ENCODE assay signal across 10 mouse cellular contexts in the genomic region with DNA sequence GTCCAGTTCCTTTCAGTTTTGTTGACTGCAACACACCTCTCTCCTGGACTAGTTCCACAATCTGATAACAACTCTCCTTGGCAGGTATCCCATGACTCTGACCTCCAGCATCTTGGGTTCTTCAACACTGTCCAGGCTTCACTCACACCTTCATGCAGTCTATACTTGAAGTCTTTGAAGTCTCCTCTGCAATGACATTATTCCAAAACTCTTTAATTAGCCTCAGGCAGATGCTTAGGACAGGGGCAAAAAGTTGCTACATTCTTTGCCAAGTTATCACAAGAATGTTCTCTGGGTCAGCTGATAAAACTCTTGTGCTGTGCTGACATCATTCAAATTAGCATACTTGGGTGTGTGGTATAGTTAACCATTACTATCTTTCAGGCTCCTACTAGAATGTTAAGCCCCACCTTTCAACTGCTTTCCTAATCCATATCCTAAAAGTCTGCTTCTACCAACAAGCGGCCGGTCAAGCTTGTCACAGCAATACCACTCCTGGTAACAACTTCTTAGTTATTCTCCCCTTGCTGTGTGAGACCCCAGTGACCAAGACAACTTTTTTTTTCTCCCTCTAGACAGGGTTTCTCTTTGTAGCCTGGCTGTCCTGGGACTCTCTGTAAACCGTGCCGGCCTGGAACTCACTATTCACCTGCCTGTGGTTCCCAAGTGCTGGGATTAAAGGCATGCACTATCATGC. TPM values are rescaled to one million over a fixed set of nuclear protein-coding genes. Genes with fewer than 3 reads are reported as not detected.
DNase-seq lines count a peak whose midpoint lies in the region; ATAC-seq and TF ChIP-seq lines count a peak whose summit lies in the region.
"Had no signal": no experiment of that assay in that cellular context is flagged by ENCODE, and none has a peak within 500 bp of the region (broad histone marks: within the 10 kb centered on the region; RNA-seq: fewer than 3 reads in every experiment).

No protein-coding gene starts in this region.

- H3K9me3 ChIP-seq in stomach, embryonic 16.5 days (replicated peaks; ENCODE audit: control insufficient read depth, low read length): no peaks in the 10 kb centered on the region
- H3K9me3 ChIP-seq in midbrain, embryonic 15.5 days: no peaks in the 10 kb centered on the region
- H3K9me3 ChIP-seq in midbrain, postnatal 0 days (ENCODE audit: low read length): no peaks in the 10 kb centered on the region

- no peaks in the 10 kb centered on the region for H3K36me3 ChIP-seq in liver, adult 2 months (ENCODE audit: control insufficient read depth, insufficient read depth, low read length)
- no peaks in the 10 kb centered on the region for H3K36me3 ChIP-seq in stomach, embryonic 16.5 days (ENCODE audit: control insufficient read depth, insufficient read depth, low read length)
- no peaks in the 10 kb centered on the region for H3K36me3 ChIP-seq in midbrain, embryonic 15.5 days (replicated peaks)
- no peaks in the 10 kb centered on the region for H3K36me3 ChIP-seq in midbrain, postnatal 0 days (ENCODE audit: insufficient read depth, low read length)

- H3K27ac ChIP-seq in liver, adult 2 months (replicated peaks; ENCODE audit: insufficient read depth, low read depth, low read length): peak overlapping the region; percentile 64
- peak overlapping the region; percentile 64 for H3K27ac ChIP-seq in stomach, embryonic 16.5 days (ENCODE audit: low read length)
- no peak overlapping the region for H3K27ac ChIP-seq in midbrain, embryonic 15.5 days
- no peak overlapping the region for H3K27ac ChIP-seq in layer of hippocampus, adult 2 months
- H3K27ac ChIP-seq in midbrain, postnatal 0 days (ENCODE audit: low read depth, low read length): no peak overlapping the region

- H3K4me2 ChIP-seq in stomach, embryonic 16.5 days (ENCODE audit: low read depth, low read length): no peak overlapping the region
- no peak overlapping the region for H3K4me2 ChIP-seq in midbrain, embryonic 15.5 days
- no peak overlapping the region for H3K4me2 ChIP-seq in midbrain, postnatal 0 days (ENCODE audit: low read depth, low read length, poor library complexity, severe bottlenecking)

- peak; percentile 91 for DNase-seq in liver, adult 2 months (ENCODE audit: extremely low read depth, low read depth, low spot score)
- no peak for DNase-seq in liver
- DNase-seq in heart, adult 8-10 months (ENCODE audit: low spot score): peak; percentile 43
- peak; percentile 32 to 44 for DNase-seq in kidney, postnatal 36 days
- no peak for DNase-seq in layer of hippocampus, adult 2 months (ENCODE audit: low spot score in 2 of 2)
- no peak for DNase-seq in midbrain, postnatal 0 days (ENCODE audit: low spot score)
- DNase-seq: cerebellum, adult 8-10 months; gastrocnemius, postnatal 36 days had no signal

- peaks cover 22% of the 10 kb centered on the region for H3K79me2 ChIP-seq in liver, adult 2 months (ENCODE audit: control insufficient read depth, insufficient read depth, low read length)

- peaks cover 30% of the 10 kb centered on the region for H3K4me1 ChIP-seq in liver, adult 2 months (ENCODE audit: control insufficient read depth, insufficient read depth, low read length)
- peaks cover 31% of the 10 kb centered on the region for H3K4me1 ChIP-seq in stomach, embryonic 16.5 days (ENCODE audit: control insufficient read depth, insufficient read depth, low read length)
- H3K4me1 ChIP-seq in midbrain, embryonic 15.5 days: no peaks in the 10 kb centered on the region
- no peaks in the 10 kb centered on the region for H3K4me1 ChIP-seq in midbrain, postnatal 0 days (ENCODE audit: insufficient read depth, low read length)

- TF ChIP-seq POLR2A in liver, adult 2 months (IDR thresholded peaks at IDR 0.05; ENCODE audit: extremely low read depth, insufficient read depth, low read length): no peak

- ATAC-seq in stomach, embryonic 16.5 days (ENCODE audit: insufficient read depth, low FRiP score): peak; percentile 50; the same call in 1 of the 2 replicates
- ATAC-seq in midbrain, embryonic 15.5 days (replicated peaks): no peak
- ATAC-seq in midbrain, postnatal 0 days (ENCODE audit: low FRiP score): no peak

- no peak for TF ChIP-seq CTCF in liver, adult 2 months (IDR thresholded peaks at IDR 0.05; ENCODE audit: low read depth, low read length)
- TF ChIP-seq CTCF in layer of hippocampus, adult 2 months (conservative IDR thresholded peaks at IDR 0.05): no peak
- no peak for TF ChIP-seq CTCF in midbrain, postnatal 0 days (IDR thresholded peaks at IDR 0.05)

- no peaks in the 10 kb centered on the region for H3K27me3 ChIP-seq in liver, adult 2 months (ENCODE audit: control insufficient read depth, insufficient read depth, low read length)
- no peaks in the 10 kb centered on the region for H3K27me3 ChIP-seq in stomach, embryonic 16.5 days (ENCODE audit: control insufficient read depth, insufficient read depth, low read length)
- no peaks in the 10 kb centered on the region for H3K27me3 ChIP-seq in midbrain, embryonic 15.5 days (replicated peaks)
- no peaks in the 10 kb centered on the region for H3K27me3 ChIP-seq in midbrain, postnatal 0 days (ENCODE audit: insufficient read depth, low read length)

- no peak overlapping the region for H3K4me3 ChIP-seq in liver, adult 2 months (ENCODE audit: insufficient read depth, low read depth, low read length)
- no peak overlapping the region for H3K4me3 ChIP-seq in stomach, embryonic 16.5 days (replicated peaks; ENCODE audit: low read length)
- no peak overlapping the region for H3K4me3 ChIP-seq in midbrain, embryonic 15.5 days
- no peak overlapping the region for H3K4me3 ChIP-seq in layer of hippocampus, adult 2 months
- no peak overlapping the region for H3K4me3 ChIP-seq in midbrain, postnatal 0 days (ENCODE audit: low read depth, low read length)

- 22% methylated on average over 4 of the region's 4 CpGs for WGBS in liver, adult 2 months
- 64% methylated on average over 4 of the region's 4 CpGs for WGBS in stomach, embryonic 16.5 days
- 93% methylated on average over 4 of the region's 4 CpGs for WGBS in midbrain, embryonic 15.5 days
- WGBS in midbrain, postnatal 0 days: 94% methylated on average over 4 of the region's 4 CpGs

- H3K9ac ChIP-seq in liver, adult 2 months (ENCODE audit: low read depth, low read length): no peak overlapping the region
- H3K9ac ChIP-seq in stomach, embryonic 16.5 days (ENCODE audit: low read length): no peak overlapping the region
- H3K9ac ChIP-seq in midbrain, embryonic 15.5 days: no peak overlapping the region
- no peak overlapping the region for H3K9ac ChIP-seq in midbrain, postnatal 0 days (replicated peaks; ENCODE audit: low read length, poor library complexity, severe bottlenecking)

RNA-seq across cellular contexts. Expression of a gene that starts 13.8 kb away (rescaled TPM):
- 104 and 107 TPM in 2 replicates for total RNA-seq in liver, adult 2 months (2014; rRNA removed)
- polyA plus RNA-seq in liver, adult 2 months (2012; rRNA removed): 11.9 and 12.1 TPM in 2 replicates
- 100 to 1,000 TPM; 400 to 449 (median 432) TPM for total RNA-seq in heart, adult 8-10 months (2022)
- polyA plus RNA-seq in stomach, embryonic 16.5 days (2015; fragmentation: Nextera tagmentation; extraction: Ambion mirVana): 246 and 251 TPM in 2 replicates
- 195 and 199 TPM in 2 replicates for polyA plus RNA-seq in midbrain, embryonic 15.5 days (2015; fragmentation: Nextera tagmentation; extraction: Ambion mirVana)
- total RNA-seq in layer of hippocampus, adult 2 months (2021): 100 to 1,000 TPM; 418 to 439 TPM
- 144 and 189 TPM in 2 replicates for total RNA-seq in midbrain, postnatal 0 days (2014; rRNA removed)
- 200 and 204 TPM in 2 replicates for polyA plus RNA-seq in midbrain, postnatal 0 days (2015; fragmentation: Nextera tagmentation; extraction: Ambion mirVana)

Comparison
In these comparisons a context has a peak if more than half of its experiments do, and no peak if none do; other contexts are left out.
1. DNase-seq: peak in liver, adult 2 months (single experiment), heart, adult 8-10 months (single experiment) and kidney, postnatal 36 days (2 of 2); none in liver (single experiment), layer of hippocampus, adult 2 months (0 of 2) and midbrain, postnatal 0 days (single experiment).
2. H3K27ac ChIP-seq: peak in liver, adult 2 months (single experiment) and stomach, embryonic 16.5 days (single experiment); none in midbrain, embryonic 15.5 days (single experiment), layer of hippocampus, adult 2 months (single experiment) and midbrain, postnatal 0 days (single experiment).